Mouse (Mus musculus) neural tube, embryonic 12.5 days (tissue): ENCODE measurements around the gene Cbs. TPM values are rescaled to one million over a fixed set of nuclear protein-coding genes. Genes with fewer than 3 reads are reported as not detected.
A peak's percentile ranks its signal among the peaks of the same experiment; 100 is the strongest.
"Not testable (repeated sequence)": the region's sequence is repeated elsewhere in the genome, so short reads cannot be mapped to it uniquely, and the experiment has no call there.

Experiments
- ATAC-seq: fragments of 200-750 bp; cut with Nextera tagmentation; 2 replicates; pipeline ENCODE4 v1.8.0; 2017; ENCODE audit warnings: low read depth, mild to moderate bottlenecking, moderate TSS enrichment, moderate library complexity; ENCODE audit not compliant: low FRiP score
- H3K27ac ChIP-seq: fragments of 300-500 bp; sonication (generic); 2 replicates; pipeline ENCODE4 v1.5.1; 2016
- H3K27me3 ChIP-seq: fragments of 300-500 bp; sonication (generic); replicated peaks from 2 replicates; pipeline ENCODE4 v1.6.1; 2016; ENCODE audit warnings: mild to moderate bottlenecking
- H3K36me3 ChIP-seq: fragments of 300-500 bp; sonication (generic); 2 replicates; pipeline ENCODE4 v1.6.1; 2016; ENCODE audit warnings: mild to moderate bottlenecking
- H3K4me1 ChIP-seq: fragments of 300-500 bp; sonication (generic); 2 replicates; pipeline ENCODE4 v1.6.1; 2016
- H3K4me2 ChIP-seq: fragments of 300-500 bp; sonication (generic); replicated peaks from 2 replicates; pipeline ENCODE4 v1.6.1; 2016; ENCODE audit warnings: mild to moderate bottlenecking
- H3K4me3 ChIP-seq: fragments of 300-500 bp; sonication (generic); 2 replicates; pipeline ENCODE4 v1.5.1; 2016
- H3K9ac ChIP-seq: fragments of 300-500 bp; sonication (generic); 2 replicates; pipeline ENCODE4 v1.6.1; 2016; ENCODE audit warnings: mild to moderate bottlenecking
- H3K9me3 ChIP-seq: fragments of 300-500 bp; sonication (generic); 2 replicates; pipeline ENCODE4 v1.6.1; 2016; ENCODE audit warnings: mild to moderate bottlenecking
- WGBS: fragments of 180-500 bp; shearing (Covaris S2); methylation state at CpG from one replicate; pipeline ENCODE4 v1.1.7; 2016; 5-methylcytosine and 5-hydroxymethylcytosine counted together
- polyA plus RNA-seq: library from polyadenylated mRNA; unstranded; fragments of >200 nt; fragmentation: Nextera tagmentation; extraction: Ambion mirVana; gene quantifications from 2 replicates; pipeline ENCODE4 v1.2.1, GENCODE M21; 2016

Gene Cbs
- polyA plus RNA-seq, 1 experiment from 2014 or later: 3.3 TPM

DNA sequence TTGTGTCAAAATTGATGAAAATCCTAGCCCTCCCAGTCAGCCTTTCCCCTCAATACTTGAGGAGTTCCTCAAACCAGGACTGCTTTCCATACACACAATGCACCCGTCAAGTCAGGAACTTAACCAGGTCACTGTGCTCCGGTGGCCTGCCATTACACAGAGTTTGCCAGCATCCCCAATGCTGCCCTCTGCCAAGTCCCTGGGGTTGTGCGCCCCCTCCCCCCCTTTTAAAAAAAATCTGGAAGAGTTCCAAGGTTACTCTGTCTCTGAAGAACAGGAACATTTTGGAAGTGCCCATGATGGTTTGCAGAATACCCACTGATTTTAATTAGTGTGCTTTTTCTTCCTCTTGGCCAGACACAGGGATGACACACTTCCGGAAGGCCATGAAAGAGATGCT is 2.6 kb upstream of the Cbs start:
- Histone ChIP-seq H3K9me3 (no peaks in the 10 kb centered on the region), H3K27me3 (peaks cover 31% of the 10 kb centered on the region), H3K4me2 (no peak overlapping the region), H3K4me1 (peaks cover 17% of the 10 kb centered on the region), H3K4me3 (no peak overlapping the region), H3K9ac (no peak overlapping the region), H3K36me3 (no peaks in the 10 kb centered on the region), H3K27ac (no peak overlapping the region)
- ATAC-seq: no peak
- WGBS: 61% methylated on average over 4 of the region's 4 CpGs

DNA sequence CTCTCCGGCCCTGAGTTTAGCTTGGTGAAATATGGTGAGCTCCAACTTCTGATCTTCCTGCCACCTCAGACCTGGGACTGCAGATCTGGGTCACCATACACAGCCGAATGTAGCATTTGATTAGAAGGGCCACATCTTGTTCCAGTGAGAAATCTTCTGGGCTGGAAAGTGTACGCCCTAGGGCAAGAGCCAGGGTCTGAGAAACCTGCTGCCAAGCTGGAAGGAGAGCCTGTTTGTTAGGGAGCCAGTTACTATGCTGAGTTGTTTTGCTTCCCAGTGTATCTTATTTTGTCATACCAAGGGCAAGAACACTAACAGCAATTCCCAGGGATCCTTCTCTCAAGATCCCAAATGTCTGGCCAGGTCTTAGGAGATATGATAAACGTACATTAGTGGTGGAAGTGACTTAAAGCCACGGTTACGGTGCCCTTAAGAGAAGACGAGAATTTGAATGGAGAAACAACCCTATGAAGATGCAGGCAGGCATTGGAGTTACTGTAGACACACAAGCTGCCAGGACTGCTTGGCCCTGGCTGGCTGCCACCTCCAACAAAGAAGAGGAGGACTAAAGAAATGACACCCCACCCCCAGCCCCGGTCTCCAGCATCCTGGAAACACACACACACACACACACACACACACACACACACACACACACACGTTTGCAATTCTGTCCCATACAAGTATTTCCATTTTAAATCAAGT is 980 bp upstream of the Cbs start:
- H3K27me3 ChIP-seq: peaks cover 31% of the 10 kb centered on the region
- H3K9me3 ChIP-seq: no peaks in the 10 kb centered on the region
- H3K4me2 ChIP-seq: peak overlapping the region; percentile 96
- H3K27ac ChIP-seq: no peak overlapping the region
- H3K36me3 ChIP-seq: no peaks in the 10 kb centered on the region
- no peak for ATAC-seq
- H3K9ac ChIP-seq: 0 out of 2 replicates have a peak overlapping the region, but pooled peaks have one; percentile 3
- no peak overlapping the region for H3K4me3 ChIP-seq
- peaks cover 17% of the 10 kb centered on the region for H3K4me1 ChIP-seq
- WGBS: 68% methylated on average over 9 of the region's 9 CpGs

DNA sequence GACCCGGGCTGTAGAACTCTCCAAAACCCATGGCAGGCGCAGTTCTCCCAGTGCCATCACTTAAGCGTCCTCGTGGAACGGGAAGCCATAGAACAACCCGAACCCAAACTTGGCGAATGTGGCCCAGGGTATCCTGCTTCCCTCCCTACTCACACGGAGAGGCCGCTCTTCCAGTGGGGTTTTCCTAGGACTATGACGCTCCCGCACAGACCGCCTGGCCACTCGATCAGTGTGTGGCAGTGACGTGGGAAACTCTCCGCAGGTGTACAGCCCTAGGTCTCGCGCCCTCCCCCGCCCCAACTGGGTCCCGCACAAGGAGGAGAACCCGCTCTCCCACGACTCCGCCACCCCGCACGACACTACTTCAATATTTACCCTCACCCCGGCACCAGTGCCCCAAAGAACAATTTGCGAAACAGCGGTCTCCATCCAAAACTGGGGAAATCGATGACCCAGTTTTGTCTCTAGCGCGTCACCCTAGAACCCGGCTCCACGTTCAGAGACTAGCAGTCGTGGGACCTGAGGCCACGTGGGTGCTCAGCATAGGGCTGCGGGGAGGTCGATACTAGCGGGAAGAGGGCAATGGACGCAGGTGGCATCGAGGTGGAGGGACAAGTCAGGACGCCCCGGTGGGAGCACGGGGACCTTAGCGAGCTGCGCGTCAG is 629 bp downstream of the Cbs start:
- Histone ChIP-seq H3K27me3 (peaks cover 31% of the 10 kb centered on the region), H3K27ac (no peak overlapping the region), H3K4me3 (peak overlapping the region; percentile 43), H3K4me1 (peaks cover 17% of the 10 kb centered on the region), H3K9me3 (no peaks in the 10 kb centered on the region), H3K36me3 (no peaks in the 10 kb centered on the region), H3K4me2 (peak overlapping the region; percentile 96), H3K9ac (peak overlapping the region; percentile 54; the same call in 1 of the 2 replicates)
- 4% methylated on average over 45 of the region's 45 CpGs for WGBS
- ATAC-seq: peak; percentile 61; the same call in 1 of the 2 replicates

DNA sequence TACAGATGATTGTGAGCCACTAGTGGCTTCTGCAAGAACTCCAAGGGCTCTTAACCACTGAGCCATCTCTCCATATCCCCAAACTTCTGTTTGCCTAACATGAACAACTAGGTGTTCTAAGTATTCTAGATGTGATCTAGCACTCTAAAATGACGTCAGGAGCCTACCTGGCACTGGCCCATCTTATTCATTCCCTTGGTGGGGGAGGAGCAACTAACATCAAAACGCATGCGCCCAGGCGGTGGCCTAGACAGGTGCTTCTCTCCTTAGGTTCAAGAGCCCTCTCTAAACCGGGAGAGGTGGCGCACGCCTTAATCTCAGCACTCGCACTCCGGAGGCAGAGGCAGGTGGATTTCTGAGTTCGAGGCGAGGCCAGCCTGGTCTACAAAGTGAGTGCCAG is 1.3 kb downstream of the Cbs start:
- H3K9me3 ChIP-seq: no peaks in the 10 kb centered on the region
- no peaks in the 10 kb centered on the region for H3K36me3 ChIP-seq
- no peak overlapping the region for H3K4me3 ChIP-seq
- H3K27ac ChIP-seq: no peak overlapping the region
- WGBS: 59% methylated on average over 11 of the region's 11 CpGs
- H3K9ac ChIP-seq: no peak overlapping the region
- H3K27me3 ChIP-seq: peaks cover 31% of the 10 kb centered on the region
- no peak for ATAC-seq
- peak overlapping the region; percentile 96 for H3K4me2 ChIP-seq
- H3K4me1 ChIP-seq: peaks cover 17% of the 10 kb centered on the region

DNA sequence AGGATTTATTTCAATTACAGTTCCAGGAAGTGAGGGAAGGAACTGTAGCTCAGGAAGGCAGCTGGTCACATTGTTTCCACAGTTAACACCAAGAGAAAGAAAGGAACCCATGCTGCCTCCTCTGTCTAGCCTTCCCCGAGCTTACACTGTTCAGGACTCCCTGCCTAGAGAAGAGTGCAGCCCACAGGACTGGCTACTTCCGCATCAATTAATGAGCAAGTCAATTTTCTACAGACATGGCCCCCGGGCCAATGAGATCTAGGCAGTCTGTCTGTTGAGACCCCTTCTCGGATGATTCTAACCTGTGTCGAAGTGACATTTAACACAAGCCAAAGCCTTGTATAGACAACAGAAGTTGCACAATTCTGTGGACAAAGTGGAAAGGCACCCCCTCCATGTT is 2.1 kb downstream of the Cbs start:
- Histone ChIP-seq H3K4me1 (peaks cover 17% of the 10 kb centered on the region), H3K4me3 (no peak overlapping the region), H3K9me3 (no peaks in the 10 kb centered on the region), H3K36me3 (no peaks in the 10 kb centered on the region), H3K27ac (no peak overlapping the region), H3K27me3 (peaks cover 31% of the 10 kb centered on the region), H3K9ac (no peak overlapping the region), H3K4me2 (no peak overlapping the region)
- ATAC-seq: no peak
- 70% methylated on average over 5 of the region's 5 CpGs for WGBS

DNA sequence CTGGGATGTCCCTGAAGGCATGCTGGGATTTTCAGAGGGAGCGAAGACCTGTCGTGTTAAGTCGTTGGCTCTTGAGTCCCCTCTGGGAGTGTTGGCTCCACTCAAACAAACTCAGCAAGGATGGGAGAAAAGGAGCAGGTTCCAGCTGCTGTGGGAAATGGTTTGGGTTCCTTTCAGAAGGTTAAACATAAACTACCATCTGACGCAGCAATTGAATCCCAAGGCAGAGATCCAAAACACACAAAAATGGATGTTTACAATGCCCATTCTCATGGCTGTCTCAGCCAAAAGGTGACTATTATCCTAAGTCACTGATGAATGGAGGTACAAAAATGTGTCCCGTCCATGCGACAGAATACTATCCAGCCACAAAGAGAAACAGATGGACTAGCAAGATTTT is 4.0 kb downstream of the Cbs start:
- peaks cover 28% of the 10 kb centered on the region for H3K27me3 ChIP-seq
- H3K9me3 ChIP-seq: 0 out of 2 replicates have a peak, but pooled peaks cover 3% of the 10 kb centered on the region
- ATAC-seq: no peak
- no peak overlapping the region for H3K4me2 ChIP-seq
- H3K27ac ChIP-seq: no peak overlapping the region
- peaks cover 17% of the 10 kb centered on the region for H3K4me1 ChIP-seq
- H3K9ac ChIP-seq: no peak overlapping the region
- no peak overlapping the region for H3K4me3 ChIP-seq
- WGBS: 56% methylated on average over 6 of the region's 6 CpGs
- no peaks in the 10 kb centered on the region for H3K36me3 ChIP-seq

DNA sequence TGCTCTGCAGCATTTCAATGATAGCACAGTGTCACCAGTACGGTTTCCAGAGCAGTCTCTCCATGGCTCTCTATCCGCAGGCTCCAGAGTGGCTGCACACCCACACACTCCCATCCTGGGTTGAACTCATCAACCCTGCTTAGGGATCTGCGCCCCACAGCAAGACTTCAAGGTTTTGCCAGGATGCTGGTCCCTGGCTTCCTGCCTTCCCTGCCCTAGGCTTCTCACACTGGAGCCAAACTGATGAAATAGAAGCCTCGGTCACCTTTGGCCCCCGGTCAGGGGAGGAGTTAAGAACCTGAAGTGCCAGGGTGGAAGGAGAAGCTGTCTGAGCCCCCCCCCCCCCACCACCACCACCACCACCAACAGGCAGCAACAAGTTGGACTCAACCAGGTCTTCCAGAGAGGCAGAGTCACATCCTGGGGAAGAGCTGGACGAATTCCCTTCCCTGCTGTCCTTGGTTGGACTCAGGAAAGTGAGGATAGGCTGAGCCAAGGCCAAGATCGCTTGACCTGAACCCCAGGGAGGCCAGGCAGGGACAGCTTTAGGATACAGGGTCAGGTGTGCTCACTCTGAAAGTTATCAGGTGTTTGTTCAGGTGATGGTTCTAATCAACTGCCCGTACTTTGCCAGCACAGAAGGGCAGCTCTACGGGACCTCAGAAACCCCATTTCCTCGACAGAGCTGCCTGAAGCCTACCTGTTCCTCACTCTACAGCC is 5.8 kb downstream of the Cbs start:
- H3K9ac ChIP-seq: no peak overlapping the region
- H3K4me3 ChIP-seq: no peak overlapping the region
- H3K9me3 ChIP-seq: 0 out of 2 replicates have a peak, but pooled peaks cover 9% of the 10 kb centered on the region
- no peaks in the 10 kb centered on the region for H3K36me3 ChIP-seq
- no peak for ATAC-seq
- no peak overlapping the region for H3K27ac ChIP-seq
- no peak overlapping the region for H3K4me2 ChIP-seq
- WGBS: 88% methylated on average over 10 of the region's 10 CpGs
- peaks cover 5% of the 10 kb centered on the region for H3K4me1 ChIP-seq
- peaks cover 15% of the 10 kb centered on the region for H3K27me3 ChIP-seq

DNA sequence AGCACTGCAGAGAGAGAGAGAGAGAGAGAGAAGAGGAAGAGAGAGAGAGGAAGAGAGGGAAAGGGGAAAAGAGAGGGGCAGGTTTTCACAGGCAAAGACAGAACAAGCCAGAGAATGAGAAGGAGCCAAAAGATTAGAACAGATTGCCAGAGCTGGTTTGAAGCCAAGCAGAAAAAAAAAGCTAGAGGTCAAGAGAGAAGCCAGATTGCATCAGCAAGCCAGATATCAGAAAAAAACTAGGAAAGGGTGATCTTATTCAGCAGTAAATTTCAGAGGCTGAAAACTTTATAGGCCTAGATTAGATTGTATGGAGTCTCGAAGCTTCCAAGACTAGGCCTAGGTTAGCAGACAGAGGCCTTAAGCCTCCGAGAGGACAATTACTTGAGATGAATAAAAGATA is 9.1 kb downstream of the Cbs start:
- Histone ChIP-seq H3K27ac (no peak overlapping the region), H3K4me3 (no peak overlapping the region), H3K36me3 (no peaks in the 10 kb centered on the region), H3K4me1 (no peaks in the 10 kb centered on the region), H3K4me2 (no peak overlapping the region), H3K9ac (no peak overlapping the region), H3K27me3 (no peaks in the 10 kb centered on the region), H3K9me3 (0 out of 2 replicates have a peak, but pooled peaks cover 9% of the 10 kb centered on the region)
- 95% methylated on average over 2 of the region's 2 CpGs for WGBS
- no peak for ATAC-seq

DNA sequence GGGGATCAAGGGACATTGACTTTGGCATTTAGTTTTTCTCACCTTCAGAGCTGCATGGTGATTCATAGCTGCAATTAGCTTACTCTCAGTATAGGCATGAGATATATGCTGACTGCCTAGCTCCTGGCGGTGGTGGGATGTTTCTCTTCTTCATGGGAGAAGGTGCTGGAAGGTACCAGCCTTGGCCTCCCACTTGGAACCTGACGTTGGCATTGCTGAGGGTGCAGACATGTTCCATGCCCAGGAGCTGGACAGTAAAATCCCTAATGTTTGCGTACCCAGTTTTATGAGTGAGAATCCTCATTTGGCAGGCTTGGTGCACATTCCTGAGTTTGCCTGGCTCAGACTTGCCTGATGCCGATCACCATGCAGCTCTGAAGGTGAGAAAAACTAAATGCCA is 13.9 kb downstream of the Cbs start:
- Histone ChIP-seq H3K9me3 (0 out of 2 replicates have a peak, but pooled peaks cover 7% of the 10 kb centered on the region), H3K27ac (no peak overlapping the region), H3K4me3 (no peak overlapping the region), H3K27me3 (no peaks in the 10 kb centered on the region), H3K4me1 (no peaks in the 10 kb centered on the region), H3K9ac (no peak overlapping the region), H3K36me3 (no peaks in the 10 kb centered on the region), H3K4me2 (no peak overlapping the region)
- no peak for ATAC-seq
- 92% methylated on average over 4 of the region's 4 CpGs for WGBS

DNA sequence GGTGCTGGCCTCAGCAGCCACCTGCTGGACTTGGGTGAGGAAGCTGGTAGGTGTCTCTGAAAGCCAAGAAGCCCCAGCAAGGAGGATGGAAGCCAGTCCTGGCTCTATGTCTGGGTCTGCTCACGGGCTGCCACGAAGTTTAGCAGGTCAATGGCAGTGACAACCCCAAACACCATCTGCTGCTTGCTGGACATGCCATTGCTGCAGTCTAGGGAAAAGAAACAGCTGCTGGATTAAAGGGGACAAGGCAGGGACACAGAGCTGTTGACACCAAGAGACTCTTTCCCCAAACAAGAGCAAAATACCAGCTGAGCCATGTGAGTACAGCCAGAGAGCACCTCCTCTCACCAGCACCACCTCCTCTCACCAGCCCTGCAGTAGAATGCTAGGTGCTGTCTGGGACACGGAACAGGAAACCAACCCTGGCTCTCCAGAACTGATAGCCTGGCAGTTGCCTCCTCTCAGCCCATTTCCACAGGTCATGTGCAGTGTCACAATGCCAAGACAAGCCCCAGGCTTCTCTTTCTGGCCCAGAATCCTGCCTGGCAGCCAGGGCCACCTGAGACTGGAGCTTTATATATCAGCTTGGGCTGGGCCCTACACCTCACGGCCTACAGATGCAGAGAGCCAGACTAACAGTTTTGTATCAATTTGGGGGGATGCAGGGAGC is 23.8 kb downstream of the Cbs start:
- no peaks in the 10 kb centered on the region for H3K9me3 ChIP-seq
- WGBS: 84% methylated on average over 4 of the region's 4 CpGs
- no peak for ATAC-seq
- H3K27ac ChIP-seq: no peak overlapping the region
- H3K9ac ChIP-seq: no peak overlapping the region
- H3K27me3 ChIP-seq: no peaks in the 10 kb centered on the region
- no peaks in the 10 kb centered on the region for H3K4me1 ChIP-seq
- peaks cover 9% of the 10 kb centered on the region for H3K36me3 ChIP-seq
- no peak overlapping the region for H3K4me3 ChIP-seq
- no peak overlapping the region for H3K4me2 ChIP-seq

DNA sequence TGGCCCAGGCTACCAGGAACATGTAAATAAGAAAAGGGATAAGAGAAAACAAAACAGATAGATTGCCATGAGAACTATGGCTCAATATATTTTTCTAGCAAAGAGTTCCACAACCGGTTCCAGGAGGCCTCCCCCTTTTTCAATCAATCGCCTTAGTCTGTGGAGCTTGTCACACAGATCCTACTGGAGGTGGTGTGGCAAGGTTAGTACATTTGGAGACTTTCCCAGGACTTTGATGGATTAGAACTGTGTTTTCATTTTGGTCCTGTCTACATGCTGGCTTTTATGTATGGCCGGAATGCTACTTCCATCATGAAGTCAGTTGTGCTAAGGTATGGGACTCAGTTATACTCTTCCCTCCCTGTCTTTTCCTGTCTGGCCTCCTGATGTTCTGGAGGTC is 27.1 kb downstream of the Cbs start:
- H3K4me2 ChIP-seq: no peak overlapping the region
- no peak overlapping the region for H3K27ac ChIP-seq
- H3K36me3 ChIP-seq: peaks cover 32% of the 10 kb centered on the region
- ATAC-seq: no peak
- no peaks in the 10 kb centered on the region for H3K9me3 ChIP-seq
- H3K9ac ChIP-seq: no peak overlapping the region
- H3K4me1 ChIP-seq: no peaks in the 10 kb centered on the region
- 95% methylated on average over 3 of the region's 3 CpGs for WGBS
- no peaks in the 10 kb centered on the region for H3K27me3 ChIP-seq
- no peak overlapping the region for H3K4me3 ChIP-seq

DNA sequence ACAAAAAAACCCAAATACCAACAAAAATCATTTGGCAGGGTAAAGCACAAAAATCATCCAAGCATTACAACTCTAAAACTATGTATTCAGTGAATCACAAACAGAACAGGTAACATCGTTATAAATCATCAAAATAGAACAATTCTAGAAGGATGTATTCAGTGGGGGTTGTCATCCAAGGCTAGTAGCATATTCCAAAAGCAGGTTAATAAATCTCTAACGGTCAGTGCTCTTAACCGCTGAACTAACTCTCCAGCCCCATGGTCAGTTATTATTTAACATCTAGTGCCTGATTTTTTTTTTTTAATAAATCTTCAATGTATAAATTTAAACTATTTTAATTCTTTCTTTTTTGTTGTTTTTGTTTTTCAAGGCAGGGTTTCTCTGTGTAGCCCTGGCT is 27.9 kb downstream of the Cbs start:
- peaks cover 39% of the 10 kb centered on the region for H3K36me3 ChIP-seq
- not testable (repeated sequence) for H3K27me3 ChIP-seq, H3K9ac ChIP-seq, H3K9me3 ChIP-seq, ATAC-seq, H3K27ac ChIP-seq, H3K4me2 ChIP-seq, H3K4me1 ChIP-seq, H3K4me3 ChIP-seq
- 96% methylated on average over 3 of the region's 3 CpGs for WGBS
